Mouse (Mus musculus): ENCODE results near the gene Atf7ip. TPM values are rescaled to one million over a fixed set of nuclear protein-coding genes. Genes with fewer than 3 reads are reported as not detected.

Gene Atf7ip
- polyA plus RNA-seq, 1 experiment from 2014 or later = 33.5 TPM

DNA sequence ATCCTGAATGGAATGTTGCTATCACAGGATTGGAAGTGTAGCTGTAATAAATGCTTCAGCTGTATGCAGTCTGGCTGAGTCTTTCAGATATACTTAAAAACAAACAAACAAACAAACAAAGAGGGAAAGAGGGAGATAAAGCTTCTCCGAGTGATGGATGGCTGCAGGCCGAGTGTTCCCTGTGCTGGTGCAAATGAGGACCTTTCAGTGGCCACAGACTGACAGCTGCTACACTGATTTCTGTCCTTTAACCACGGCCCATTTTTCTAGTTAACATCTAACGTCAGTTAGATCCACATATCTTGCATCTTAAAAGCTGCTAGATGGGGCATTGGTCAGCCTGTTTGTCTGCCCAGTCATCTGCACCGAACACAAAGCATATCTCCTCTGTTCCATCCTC lies 30.2 kb downstream of the Atf7ip start:
- Histone ChIP-seq H3K9me3 (ENCODE audit: control insufficient read depth, low read length) (no peaks in the 10 kb centered on the region), H3K4me3 (ENCODE audit: low read depth, low read length) (no peak overlapping the region), H3K36me3 (ENCODE audit: control insufficient read depth, insufficient read depth, low read length) (peaks cover 30% of the 10 kb centered on the region), H3K27me3 (replicated peaks; ENCODE audit: control insufficient read depth, insufficient read depth, low read length) (no peaks in the 10 kb centered on the region), H3K4me1 (ENCODE audit: control insufficient read depth, insufficient read depth, low read length) (peaks cover 10% of the 10 kb centered on the region), H3K27ac (replicated peaks; ENCODE audit: low read depth, low read length) (no peak overlapping the region), H3K4me2 (ENCODE audit: low read depth, low read length) (no peak overlapping the region), H3K9ac (ENCODE audit: low read depth, low read length) (no peak overlapping the region)
- 59% methylated on average over 5 of the region's 5 CpGs for WGBS
- no peak for DNase-seq (ENCODE audit: low spot score)
- no peak for ATAC-seq (ENCODE audit: low read depth)

DNA sequence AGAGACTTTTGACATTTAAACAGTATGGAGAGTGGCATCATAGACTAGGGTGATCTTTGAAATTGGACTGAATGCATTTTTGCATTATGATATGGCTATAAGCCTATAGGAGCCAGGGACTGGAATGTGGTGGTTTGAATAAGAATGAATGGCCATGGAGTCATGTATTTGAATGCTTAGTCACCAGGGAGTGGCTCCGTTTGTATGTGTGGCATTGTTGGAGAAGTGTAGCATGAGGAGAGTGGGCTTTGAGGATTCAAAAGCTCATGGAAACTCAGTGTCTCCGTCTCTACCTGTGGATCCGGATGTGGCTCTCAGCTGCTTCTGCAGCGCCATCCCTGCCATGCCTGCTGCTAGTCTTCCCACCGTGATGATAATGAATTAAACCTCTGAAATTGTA lies 35.4 kb downstream of the Atf7ip start:
- H3K4me2 ChIP-seq (ENCODE audit: low read depth, low read length) = no peak overlapping the region
- no peak overlapping the region for H3K4me3 ChIP-seq (ENCODE audit: low read depth, low read length)
- H3K4me1 ChIP-seq (ENCODE audit: control insufficient read depth, insufficient read depth, low read length) = peaks cover 13% of the 10 kb centered on the region
- WGBS = 52% methylated on average over 5 of the region's 5 CpGs
- DNase-seq (ENCODE audit: low spot score) (no peak), ATAC-seq (ENCODE audit: low read depth) (no peak)
- no peak overlapping the region for H3K9ac ChIP-seq (ENCODE audit: low read depth, low read length)
- peaks cover 30% of the 10 kb centered on the region for H3K36me3 ChIP-seq (ENCODE audit: control insufficient read depth, insufficient read depth, low read length)
- H3K27me3 ChIP-seq (replicated peaks; ENCODE audit: control insufficient read depth, insufficient read depth, low read length) = no peaks in the 10 kb centered on the region
- H3K9me3 ChIP-seq (ENCODE audit: control insufficient read depth, low read length) = no peaks in the 10 kb centered on the region
- H3K27ac ChIP-seq (replicated peaks; ENCODE audit: low read depth, low read length) = no peak overlapping the region; the same call in 1 of the 2 replicates

DNA sequence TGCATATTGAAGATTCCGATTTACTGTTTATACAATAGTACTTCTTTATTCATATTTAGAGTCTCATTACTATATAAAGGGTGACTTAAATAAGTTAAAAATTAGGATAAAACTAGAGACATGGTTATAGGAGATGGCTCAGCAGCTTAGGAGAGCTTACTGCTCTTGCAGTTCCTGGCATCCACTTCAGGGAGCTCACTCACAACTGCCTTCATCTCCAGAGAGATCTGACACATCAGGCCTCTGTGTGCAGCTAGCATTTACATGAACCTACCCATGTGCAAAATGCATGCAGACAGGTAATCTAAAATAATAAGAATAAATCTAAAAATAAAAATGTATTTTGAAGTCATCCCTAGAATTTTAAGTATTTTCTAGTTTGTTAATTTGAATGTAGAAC lies 36.1 kb downstream of the Atf7ip start:
- Histone ChIP-seq H3K9ac (ENCODE audit: low read depth, low read length) (no peak overlapping the region), H3K27me3 (replicated peaks; ENCODE audit: control insufficient read depth, insufficient read depth, low read length) (no peaks in the 10 kb centered on the region), H3K4me1 (ENCODE audit: control insufficient read depth, insufficient read depth, low read length) (peaks cover 15% of the 10 kb centered on the region), H3K36me3 (ENCODE audit: control insufficient read depth, insufficient read depth, low read length) (peaks cover 26% of the 10 kb centered on the region), H3K4me3 (ENCODE audit: low read depth, low read length) (no peak overlapping the region), H3K9me3 (ENCODE audit: control insufficient read depth, low read length) (no peaks in the 10 kb centered on the region), H3K27ac (replicated peaks; ENCODE audit: low read depth, low read length) (no peak overlapping the region), H3K4me2 (ENCODE audit: low read depth, low read length) (no peak overlapping the region)
- ATAC-seq (ENCODE audit: low read depth) (no peak), DNase-seq (ENCODE audit: low spot score) (no peak)
- 71% methylated on average over 1 of the region's 1 CpGs for WGBS

DNA sequence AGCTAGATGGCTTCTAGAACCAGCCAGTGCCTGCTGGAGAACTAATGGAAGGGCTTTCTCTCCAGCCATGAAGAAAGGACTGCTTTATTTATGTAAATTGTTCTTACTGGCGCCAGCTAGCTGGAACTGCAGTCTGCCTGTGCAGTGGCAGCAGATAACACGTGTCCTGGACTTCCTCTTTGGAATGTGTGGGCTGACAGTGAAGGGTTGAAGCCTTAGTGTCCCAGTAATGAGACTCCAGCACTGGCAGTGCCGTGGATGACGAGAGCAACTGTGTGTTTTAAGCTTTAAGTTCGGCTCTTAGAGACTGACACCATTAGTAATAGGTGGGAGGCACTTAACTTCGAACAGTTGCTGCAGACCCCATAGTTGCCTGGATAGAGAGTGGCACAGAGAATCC lies 37.2 kb downstream of the Atf7ip start:
- H3K27ac ChIP-seq (replicated peaks; ENCODE audit: low read depth, low read length) = peak overlapping the region; percentile 50; the same call in 1 of the 2 replicates
- no peaks in the 10 kb centered on the region for H3K9me3 ChIP-seq (ENCODE audit: control insufficient read depth, low read length)
- H3K36me3 ChIP-seq (ENCODE audit: control insufficient read depth, insufficient read depth, low read length) = peaks cover 17% of the 10 kb centered on the region
- DNase-seq (ENCODE audit: low spot score) = peak; percentile 92
- 16% methylated on average over 6 of the region's 6 CpGs for WGBS
- H3K4me1 ChIP-seq (ENCODE audit: control insufficient read depth, insufficient read depth, low read length) = peaks cover 18% of the 10 kb centered on the region
- H3K27me3 ChIP-seq (replicated peaks; ENCODE audit: control insufficient read depth, insufficient read depth, low read length) = no peaks in the 10 kb centered on the region
- peak; percentile 87 for ATAC-seq (ENCODE audit: low read depth)
- no peak overlapping the region for H3K4me3 ChIP-seq (ENCODE audit: low read depth, low read length)
- peak overlapping the region; percentile 7; the same call in 1 of the 2 replicates for H3K4me2 ChIP-seq (ENCODE audit: low read depth, low read length)
- H3K9ac ChIP-seq (ENCODE audit: low read depth, low read length) = no peak overlapping the region

DNA sequence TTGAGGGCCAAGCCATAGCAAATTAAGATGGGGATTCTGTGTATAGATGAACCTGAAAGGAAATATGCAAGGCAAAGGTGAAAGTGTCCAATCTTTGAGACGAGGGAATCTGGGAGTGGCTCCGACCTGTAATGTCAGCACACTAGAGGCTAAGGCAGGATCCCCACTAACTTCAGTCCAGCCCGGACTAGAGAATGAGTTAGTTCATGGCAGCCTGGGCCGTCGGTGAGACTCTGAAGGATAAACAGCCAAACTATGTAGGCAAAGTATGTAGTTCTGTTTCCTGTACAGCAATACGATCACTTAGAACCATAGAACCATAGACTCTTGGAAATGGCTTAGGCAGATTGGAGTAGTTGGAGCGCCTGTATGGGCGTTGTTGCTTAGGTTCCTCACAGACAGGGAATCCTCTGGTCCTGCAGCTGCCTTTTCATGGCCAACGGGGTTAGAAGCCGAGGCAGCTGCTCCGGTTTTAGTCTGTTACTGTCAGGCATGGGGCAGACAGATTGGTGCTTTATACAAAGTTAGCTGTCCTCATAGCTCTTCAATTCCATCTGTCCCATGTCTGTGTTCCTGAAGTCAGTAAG lies 39.4 kb downstream of the Atf7ip start:
- no peak overlapping the region for H3K4me2 ChIP-seq (ENCODE audit: low read depth, low read length)
- peak overlapping the region; percentile 54 for H3K27ac ChIP-seq (replicated peaks; ENCODE audit: low read depth, low read length)
- WGBS = 80% methylated on average over 11 of the region's 11 CpGs
- H3K36me3 ChIP-seq (ENCODE audit: control insufficient read depth, insufficient read depth, low read length) = peaks cover 6% of the 10 kb centered on the region
- no peak for DNase-seq (ENCODE audit: low spot score)
- H3K27me3 ChIP-seq (replicated peaks; ENCODE audit: control insufficient read depth, insufficient read depth, low read length) = no peaks in the 10 kb centered on the region
- ATAC-seq (ENCODE audit: low read depth) = no peak
- H3K9ac ChIP-seq (ENCODE audit: low read depth, low read length) = no peak overlapping the region
- H3K4me3 ChIP-seq (ENCODE audit: low read depth, low read length) = no peak overlapping the region
- no peaks in the 10 kb centered on the region for H3K9me3 ChIP-seq (ENCODE audit: control insufficient read depth, low read length)
- H3K4me1 ChIP-seq (ENCODE audit: control insufficient read depth, insufficient read depth, low read length) = peaks cover 29% of the 10 kb centered on the region

DNA sequence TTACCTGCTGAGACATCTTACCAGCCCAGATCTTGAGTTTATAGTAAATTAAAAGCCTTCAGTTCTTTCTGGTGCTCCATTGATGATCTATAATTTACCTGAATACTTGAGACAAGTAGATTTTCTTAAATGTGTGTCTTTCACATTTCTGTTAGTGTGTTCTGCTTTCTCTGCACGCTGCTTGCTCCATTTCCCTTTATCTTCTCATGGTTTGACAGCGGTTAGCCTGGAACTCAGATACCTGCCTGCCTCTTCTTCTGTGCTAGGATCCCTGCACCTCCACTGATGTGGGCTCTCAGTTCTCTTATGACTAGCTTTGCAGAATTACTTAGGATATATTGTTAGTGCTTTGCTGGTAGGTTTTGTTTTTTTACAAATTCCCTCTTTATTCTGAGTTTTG lies 40.3 kb downstream of the Atf7ip start:
- ATAC-seq (ENCODE audit: low read depth) = no peak
- DNase-seq (ENCODE audit: low spot score) = no peak
- WGBS = 94% methylated on average over 2 of the region's 2 CpGs

DNA sequence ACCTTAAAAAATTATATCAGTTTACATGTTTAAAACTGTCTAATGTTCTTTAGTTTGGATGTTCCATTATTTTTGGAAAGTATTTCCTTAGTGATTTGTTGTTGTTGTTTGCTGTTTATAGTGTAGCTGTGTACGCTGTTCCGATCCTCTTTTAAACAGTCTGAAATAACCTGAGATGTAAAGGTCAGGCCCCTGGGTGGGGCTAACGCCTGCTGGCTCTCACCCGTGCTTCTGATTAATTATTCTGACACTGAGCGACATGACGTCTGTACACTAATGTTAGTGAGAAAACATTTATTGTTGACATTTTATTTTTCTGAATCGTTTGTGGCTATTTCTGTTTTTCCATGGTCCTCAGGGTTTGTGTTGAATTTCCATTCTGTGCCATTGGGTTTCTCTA lies 41.0 kb downstream of the Atf7ip start:
- no peaks in the 10 kb centered on the region for H3K9me3 ChIP-seq (ENCODE audit: control insufficient read depth, low read length)
- H3K4me3 ChIP-seq (ENCODE audit: low read depth, low read length) = no peak overlapping the region
- no peaks in the 10 kb centered on the region for H3K27me3 ChIP-seq (replicated peaks; ENCODE audit: control insufficient read depth, insufficient read depth, low read length)
- DNase-seq (ENCODE audit: low spot score) = no peak
- peak overlapping the region; percentile 48 for H3K27ac ChIP-seq (replicated peaks; ENCODE audit: low read depth, low read length)
- WGBS = 65% methylated on average over 7 of the region's 7 CpGs
- H3K36me3 ChIP-seq (ENCODE audit: control insufficient read depth, insufficient read depth, low read length) = no peaks in the 10 kb centered on the region
- H3K9ac ChIP-seq (ENCODE audit: low read depth, low read length) = no peak overlapping the region
- H3K4me1 ChIP-seq (ENCODE audit: control insufficient read depth, insufficient read depth, low read length) = peaks cover 27% of the 10 kb centered on the region
- H3K4me2 ChIP-seq (ENCODE audit: low read depth, low read length) = no peak overlapping the region
- ATAC-seq (ENCODE audit: low read depth) = no peak

More for the DNA sequence above, 40.3 kb downstream of the Atf7ip start:
- Histone ChIP-seq H3K4me1 (ENCODE audit: control insufficient read depth, insufficient read depth, low read length) (peaks cover 33% of the 10 kb centered on the region), H3K27ac (replicated peaks; ENCODE audit: low read depth, low read length) (no peak overlapping the region), H3K27me3 (replicated peaks; ENCODE audit: control insufficient read depth, insufficient read depth, low read length) (no peaks in the 10 kb centered on the region), H3K4me2 (ENCODE audit: low read depth, low read length) (no peak overlapping the region), H3K36me3 (ENCODE audit: control insufficient read depth, insufficient read depth, low read length) (no peaks in the 10 kb centered on the region), H3K9me3 (ENCODE audit: control insufficient read depth, low read length) (no peaks in the 10 kb centered on the region), H3K4me3 (ENCODE audit: low read depth, low read length) (no peak overlapping the region), H3K9ac (ENCODE audit: low read depth, low read length) (no peak overlapping the region)

DNA sequence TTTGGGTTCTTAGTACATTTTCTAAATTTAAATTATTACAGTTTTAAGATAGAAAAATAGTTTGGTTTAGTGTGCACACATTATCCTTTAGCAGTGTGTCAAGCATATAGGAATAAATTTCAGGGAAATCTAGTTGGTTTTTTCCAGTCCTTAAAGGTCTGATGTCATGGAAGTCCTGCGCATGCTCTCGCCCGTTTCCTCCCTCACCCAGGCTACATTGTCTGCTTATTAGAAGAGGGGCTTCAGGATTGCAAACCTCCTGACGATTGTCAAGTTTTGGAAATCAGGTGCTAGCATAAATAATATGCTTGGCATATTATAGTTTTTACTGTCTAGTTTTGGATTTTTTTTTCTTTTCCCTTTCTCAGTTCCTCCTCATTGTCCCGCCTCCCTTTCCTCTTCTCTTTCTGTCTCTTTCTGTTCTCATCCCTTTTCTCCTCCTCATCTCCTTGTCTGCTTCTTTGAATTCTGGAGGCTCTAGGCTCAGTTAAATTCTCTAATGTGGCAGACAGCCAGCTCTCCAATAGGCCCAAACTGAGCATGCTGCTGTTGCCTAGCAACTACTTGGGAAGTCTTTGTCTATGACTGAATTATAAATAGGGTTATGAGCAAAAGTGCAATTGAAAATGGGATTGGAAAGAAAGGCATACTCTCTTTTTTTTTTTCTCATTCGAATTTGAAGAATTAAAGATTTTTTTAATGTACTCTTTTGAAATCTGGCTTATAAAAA lies 42.2 kb downstream of the Atf7ip start:
- Histone ChIP-seq H3K9ac (ENCODE audit: low read depth, low read length) (no peak overlapping the region), H3K4me2 (ENCODE audit: low read depth, low read length) (no peak overlapping the region), H3K4me3 (ENCODE audit: low read depth, low read length) (no peak overlapping the region), H3K27ac (replicated peaks; ENCODE audit: low read depth, low read length) (peak overlapping the region; percentile 79), H3K36me3 (ENCODE audit: control insufficient read depth, insufficient read depth, low read length) (no peaks in the 10 kb centered on the region), H3K9me3 (ENCODE audit: control insufficient read depth, low read length) (no peaks in the 10 kb centered on the region), H3K4me1 (ENCODE audit: control insufficient read depth, insufficient read depth, low read length) (peaks cover 23% of the 10 kb centered on the region), H3K27me3 (replicated peaks; ENCODE audit: control insufficient read depth, insufficient read depth, low read length) (no peaks in the 10 kb centered on the region)
- 66% methylated on average over 6 of the region's 6 CpGs for WGBS
- ATAC-seq (ENCODE audit: low read depth) = peak; percentile 60; the same call in 1 of the 2 replicates
- peak; percentile 95 for DNase-seq (ENCODE audit: low spot score)

DNA sequence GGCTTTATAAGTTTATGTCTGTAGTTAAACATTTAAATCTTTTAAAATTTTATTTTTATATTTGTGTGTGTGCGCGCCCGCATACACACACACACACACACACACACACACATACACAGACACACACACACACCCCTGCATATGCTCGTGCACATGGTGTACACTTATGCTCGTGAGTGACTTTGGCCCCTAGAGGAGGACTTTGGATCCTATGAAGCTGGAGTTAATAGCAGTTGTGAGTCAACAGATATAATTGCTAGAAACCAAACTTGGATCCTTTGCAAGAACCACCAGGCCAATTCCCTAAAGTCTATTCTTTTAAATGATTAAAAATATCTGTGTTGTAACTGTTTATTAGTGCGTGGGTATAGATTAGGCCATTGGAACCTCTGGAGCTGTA lies 42.8 kb downstream of the Atf7ip start:
- Histone ChIP-seq H3K4me1 (ENCODE audit: control insufficient read depth, insufficient read depth, low read length) (peaks cover 22% of the 10 kb centered on the region), H3K36me3 (ENCODE audit: control insufficient read depth, insufficient read depth, low read length) (no peaks in the 10 kb centered on the region), H3K27ac (replicated peaks; ENCODE audit: low read depth, low read length) (peak overlapping the region; percentile 79; the same call in 1 of the 2 replicates), H3K27me3 (replicated peaks; ENCODE audit: control insufficient read depth, insufficient read depth, low read length) (no peaks in the 10 kb centered on the region), H3K4me3 (ENCODE audit: low read depth, low read length) (no peak overlapping the region), H3K9me3 (ENCODE audit: control insufficient read depth, low read length) (no peaks in the 10 kb centered on the region), H3K9ac (ENCODE audit: low read depth, low read length) (no peak overlapping the region), H3K4me2 (ENCODE audit: low read depth, low read length) (no peak overlapping the region)
- ATAC-seq (ENCODE audit: low read depth) (no peak), DNase-seq (ENCODE audit: low spot score) (no peak)
- WGBS = 88% methylated on average over 6 of the region's 6 CpGs

Data from embryonic facial prominence, embryonic 14.5 days (tissue).